Mouse (Mus musculus): ENCODE results near the gene Rpl13a. TPM values are rescaled to one million over a fixed set of nuclear protein-coding genes. Genes with fewer than 3 reads are reported as not detected.

Rpl13a gene
- polyA plus RNA-seq, 1 experiment from 2014 or later: 1,416 TPM

DNA sequence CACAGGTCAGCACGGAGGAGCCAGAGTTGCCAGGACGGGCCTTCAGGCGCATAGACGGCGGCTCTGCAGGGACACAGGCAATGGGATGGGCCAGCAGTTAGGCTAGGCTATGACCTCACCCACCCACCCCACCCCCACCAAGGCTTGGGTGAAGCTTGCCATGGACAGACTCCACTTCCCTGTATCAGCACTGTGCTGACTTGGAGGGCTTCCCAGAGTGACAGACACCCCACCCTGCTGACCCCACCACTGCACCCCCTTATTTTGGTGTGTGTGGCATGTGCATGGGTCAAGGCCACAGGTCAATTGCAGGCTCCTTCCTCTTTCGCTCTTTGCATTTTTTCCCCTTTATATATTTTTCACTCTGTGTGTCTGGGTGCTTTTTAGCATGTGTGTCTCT, 33.2 kb downstream of the Rpl13a start:
- no peak overlapping the region for H3K4me3 ChIP-seq (ENCODE audit: low read length)
- WGBS: 80% methylated on average over 3 of the region's 6 CpGs
- H3K4me2 ChIP-seq (replicated peaks; ENCODE audit: low read depth, low read length): no peak overlapping the region
- H3K27me3 ChIP-seq (ENCODE audit: control insufficient read depth, insufficient read depth, low read length): no peaks in the 10 kb centered on the region
- no peak overlapping the region for H3K9ac ChIP-seq (ENCODE audit: low read depth, low read length)
- H3K27ac ChIP-seq (ENCODE audit: low read depth, low read length): no peak overlapping the region
- H3K36me3 ChIP-seq (ENCODE audit: control insufficient read depth, insufficient read depth, low read length): peaks cover 8% of the 10 kb centered on the region; the same call in 1 of the 2 replicates
- no peaks in the 10 kb centered on the region for H3K9me3 ChIP-seq (ENCODE audit: control insufficient read depth, low read length)
- H3K4me1 ChIP-seq (ENCODE audit: control insufficient read depth, insufficient read depth, low read length): peaks cover 27% of the 10 kb centered on the region; the same call in 1 of the 2 replicates
- ATAC-seq (ENCODE audit: low FRiP score, low TSS enrichment): no peak

DNA sequence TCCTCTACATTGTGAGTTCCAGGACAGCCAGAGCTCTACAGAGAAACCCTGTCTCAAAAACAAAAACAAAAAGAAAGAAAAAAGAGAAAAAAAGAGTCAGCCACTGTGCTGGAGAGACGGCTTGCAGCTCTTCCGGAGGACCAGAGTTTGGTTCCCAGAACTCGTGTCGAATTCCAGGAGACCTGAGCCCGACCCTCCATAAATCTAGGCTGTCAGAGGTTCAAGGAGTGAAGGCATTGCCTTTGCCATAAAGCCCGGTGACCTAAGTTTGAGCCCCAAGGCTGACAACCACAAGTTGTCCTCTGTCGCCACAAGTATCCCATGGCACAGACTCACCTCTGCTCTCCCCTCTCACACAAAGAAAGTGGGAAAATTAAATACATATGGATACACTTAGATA, 34.4 kb downstream of the Rpl13a start:
- WGBS: 7% methylated on average over 7 of the region's 7 CpGs
- no peak overlapping the region for H3K9ac ChIP-seq (ENCODE audit: low read depth, low read length)
- H3K4me1 ChIP-seq (ENCODE audit: control insufficient read depth, insufficient read depth, low read length): peaks cover 27% of the 10 kb centered on the region; the same call in 1 of the 2 replicates
- H3K36me3 ChIP-seq (ENCODE audit: control insufficient read depth, insufficient read depth, low read length): peaks cover 8% of the 10 kb centered on the region; the same call in 1 of the 2 replicates
- H3K4me3 ChIP-seq (ENCODE audit: low read length): no peak overlapping the region
- H3K4me2 ChIP-seq (replicated peaks; ENCODE audit: low read depth, low read length): no peak overlapping the region
- H3K27me3 ChIP-seq (ENCODE audit: control insufficient read depth, insufficient read depth, low read length): no peaks in the 10 kb centered on the region
- H3K27ac ChIP-seq (ENCODE audit: low read depth, low read length): peak overlapping the region; percentile 85
- peak; percentile 7; the same call in 1 of the 2 replicates for ATAC-seq (ENCODE audit: low FRiP score, low TSS enrichment)
- H3K9me3 ChIP-seq (ENCODE audit: control insufficient read depth, low read length): no peaks in the 10 kb centered on the region

DNA sequence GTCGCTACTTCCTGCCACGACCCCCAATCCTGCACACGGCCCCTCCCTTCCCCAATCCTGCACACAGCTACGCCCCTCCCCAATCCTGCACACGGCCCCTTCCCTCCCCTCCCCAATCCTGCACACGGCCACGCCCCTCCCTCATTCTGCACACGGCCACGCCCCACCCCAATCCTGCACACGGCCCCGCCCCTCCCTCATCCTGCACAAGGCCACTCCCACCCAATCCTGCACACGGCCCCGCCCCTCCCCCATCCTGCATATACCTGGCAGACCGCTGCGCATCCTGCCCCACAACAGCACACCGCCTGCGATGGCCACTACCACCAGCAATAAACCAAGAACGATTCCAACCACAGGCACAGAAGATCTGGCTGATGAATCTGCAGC, 35.0 kb downstream of the Rpl13a start:
- Histone ChIP-seq H3K27me3 (ENCODE audit: control insufficient read depth, insufficient read depth, low read length) (no peaks in the 10 kb centered on the region), H3K4me3 (ENCODE audit: low read length) (no peak overlapping the region), H3K27ac (ENCODE audit: low read depth, low read length) (peak overlapping the region; percentile 85), H3K4me2 (replicated peaks; ENCODE audit: low read depth, low read length) (0 out of 2 replicates have a peak overlapping the region, but pooled peaks have one; percentile 2), H3K9ac (ENCODE audit: low read depth, low read length) (no peak overlapping the region), H3K4me1 (ENCODE audit: control insufficient read depth, insufficient read depth, low read length) (peaks cover 27% of the 10 kb centered on the region; the same call in 1 of the 2 replicates), H3K36me3 (ENCODE audit: control insufficient read depth, insufficient read depth, low read length) (peaks cover 12% of the 10 kb centered on the region), H3K9me3 (ENCODE audit: control insufficient read depth, low read length) (no peaks in the 10 kb centered on the region)
- no peak for ATAC-seq (ENCODE audit: low FRiP score, low TSS enrichment)
- 26% methylated on average over 17 of the region's 18 CpGs for WGBS

DNA sequence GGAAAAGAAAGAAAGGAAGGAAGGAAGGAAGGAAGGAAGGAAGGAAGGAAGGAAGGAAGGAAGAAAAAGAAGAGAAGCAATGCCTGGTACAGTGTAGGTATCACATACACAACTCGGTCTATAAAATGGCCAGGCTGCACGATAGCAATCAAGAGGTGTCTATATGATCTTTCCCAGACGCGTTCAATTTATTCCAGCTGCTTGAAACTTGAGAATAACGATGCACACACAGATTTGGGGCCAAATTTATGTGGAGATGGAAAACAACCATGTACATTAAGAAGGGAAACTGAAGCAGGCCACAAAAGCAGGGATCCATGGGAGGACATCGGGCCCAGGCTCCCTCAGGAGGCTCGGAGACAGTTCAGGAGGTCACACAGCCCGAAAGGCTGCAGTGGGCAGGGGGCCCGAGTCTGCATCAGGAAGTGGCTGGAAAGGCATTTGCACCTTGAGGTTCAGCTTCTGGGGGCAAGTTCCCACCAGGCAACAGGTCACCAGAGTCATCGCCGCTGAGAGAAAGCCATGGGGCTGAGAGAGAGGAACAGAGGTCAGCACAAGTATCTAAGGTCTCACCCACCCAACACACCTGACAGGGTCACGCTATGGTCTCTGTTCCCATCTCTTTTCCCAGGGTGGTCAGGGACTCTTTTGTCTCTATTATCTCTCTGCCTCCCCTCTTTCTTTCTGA, 35.6 kb downstream of the Rpl13a start:
- H3K4me2 ChIP-seq (replicated peaks; ENCODE audit: low read depth, low read length): peak overlapping the region; percentile 3; the same call in 1 of the 2 replicates
- H3K4me1 ChIP-seq (ENCODE audit: control insufficient read depth, insufficient read depth, low read length): peaks cover 27% of the 10 kb centered on the region; the same call in 1 of the 2 replicates
- H3K4me3 ChIP-seq (ENCODE audit: low read length): no peak overlapping the region
- H3K9ac ChIP-seq (ENCODE audit: low read depth, low read length): no peak overlapping the region
- ATAC-seq (ENCODE audit: low FRiP score, low TSS enrichment): no peak
- H3K27ac ChIP-seq (ENCODE audit: low read depth, low read length): peak overlapping the region; percentile 85
- no peaks in the 10 kb centered on the region for H3K27me3 ChIP-seq (ENCODE audit: control insufficient read depth, insufficient read depth, low read length)
- 33% methylated on average over 12 of the region's 12 CpGs for WGBS
- no peaks in the 10 kb centered on the region for H3K9me3 ChIP-seq (ENCODE audit: control insufficient read depth, low read length)
- peaks cover 18% of the 10 kb centered on the region for H3K36me3 ChIP-seq (ENCODE audit: control insufficient read depth, insufficient read depth, low read length)

DNA sequence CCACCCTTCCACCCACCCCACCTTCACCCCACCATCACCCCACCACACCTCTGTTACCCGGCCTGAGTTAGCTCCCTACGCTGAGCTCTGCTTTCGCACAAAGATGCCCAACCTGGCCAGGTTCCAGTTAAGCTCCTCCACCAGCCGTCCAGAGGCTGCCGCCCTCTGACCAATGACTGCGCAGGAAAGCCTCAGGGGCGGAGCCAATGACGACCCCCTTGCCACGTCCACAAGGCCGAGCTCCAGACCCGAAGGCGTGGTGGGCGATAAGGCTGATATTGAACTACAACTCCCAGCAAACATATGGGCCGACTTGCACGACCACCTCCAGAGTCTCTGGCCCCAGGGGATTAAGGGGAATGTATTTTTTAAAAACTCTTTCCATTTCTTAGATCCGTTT, 36.5 kb downstream of the Rpl13a start, which contains the start of gene Rcn3:
Rcn3 (minus strand) TSS at position 174 of the 400 bp plus-strand sequence.
- ATAC-seq (ENCODE audit: low FRiP score, low TSS enrichment): peak; percentile 91
- Histone ChIP-seq H3K9me3 (ENCODE audit: control insufficient read depth, low read length) (no peaks in the 10 kb centered on the region), H3K9ac (ENCODE audit: low read depth, low read length) (peak within 1 kb of the TSS; percentile 78), H3K27ac (ENCODE audit: low read depth, low read length) (peak within 1 kb of the TSS; percentile 85), H3K4me2 (replicated peaks; ENCODE audit: low read depth, low read length) (peak within 1 kb of the TSS; percentile 76), H3K4me3 (ENCODE audit: low read length) (peak within 1 kb of the TSS; percentile 58), H3K4me1 (ENCODE audit: control insufficient read depth, insufficient read depth, low read length) (peaks cover 27% of the 10 kb centered on the region; the same call in 1 of the 2 replicates), H3K36me3 (ENCODE audit: control insufficient read depth, insufficient read depth, low read length) (peaks cover 25% of the 10 kb centered on the region), H3K27me3 (ENCODE audit: control insufficient read depth, insufficient read depth, low read length) (no peaks in the 10 kb centered on the region)
- WGBS: under 1% methylated on average over 16 of the region's 16 CpGs

DNA sequence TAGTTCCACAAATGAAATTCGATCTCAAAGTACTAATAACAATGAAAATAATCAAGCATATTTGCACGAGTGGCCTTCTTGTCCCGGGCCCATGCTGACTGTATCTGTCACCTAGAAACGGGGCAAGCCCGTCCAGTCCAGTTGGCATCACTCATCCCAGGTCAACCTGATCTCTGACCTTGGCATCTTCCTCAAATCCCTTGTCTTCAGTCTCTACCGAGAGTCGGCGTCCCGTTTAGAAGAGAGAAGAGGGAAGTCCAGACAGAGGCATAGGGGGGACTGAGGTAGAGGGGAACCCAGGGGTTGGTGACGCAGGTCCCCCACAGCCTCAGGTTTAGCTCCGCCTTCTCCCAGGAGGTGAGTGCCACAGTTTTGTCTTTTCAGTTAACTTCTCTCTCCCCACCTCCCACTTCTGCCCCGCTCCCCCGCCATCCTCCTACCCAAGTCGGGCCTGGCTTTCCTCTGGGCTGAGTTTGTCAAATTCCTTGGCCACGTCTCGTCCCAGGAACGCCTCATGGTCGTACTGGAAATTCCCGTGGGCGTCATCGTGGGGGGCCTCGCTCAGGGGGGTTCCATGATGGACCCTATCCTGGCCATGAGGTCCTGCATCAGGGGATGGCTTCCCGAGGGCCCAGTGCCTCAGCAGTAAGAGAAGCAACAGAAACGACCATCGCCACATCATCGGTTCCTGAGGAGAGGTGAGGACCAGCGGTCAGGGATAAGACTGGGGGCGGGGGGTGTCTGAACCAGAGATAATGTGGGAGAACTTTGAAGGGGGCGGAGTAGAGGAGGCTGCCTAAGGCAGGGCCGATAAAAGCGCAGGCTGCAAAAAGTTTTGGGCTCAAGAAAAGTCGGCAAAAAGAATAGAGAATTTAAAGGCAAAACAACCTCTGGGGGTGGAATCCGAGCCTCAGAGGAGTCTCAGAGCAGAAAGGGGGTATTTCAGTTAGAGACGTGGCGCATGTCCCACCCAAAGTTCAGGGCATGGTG, 37.3 kb downstream of the Rpl13a start:
- WGBS: 9% methylated on average over 35 of the region's 35 CpGs
- H3K36me3 ChIP-seq (ENCODE audit: control insufficient read depth, insufficient read depth, low read length): peaks cover 29% of the 10 kb centered on the region

DNA sequence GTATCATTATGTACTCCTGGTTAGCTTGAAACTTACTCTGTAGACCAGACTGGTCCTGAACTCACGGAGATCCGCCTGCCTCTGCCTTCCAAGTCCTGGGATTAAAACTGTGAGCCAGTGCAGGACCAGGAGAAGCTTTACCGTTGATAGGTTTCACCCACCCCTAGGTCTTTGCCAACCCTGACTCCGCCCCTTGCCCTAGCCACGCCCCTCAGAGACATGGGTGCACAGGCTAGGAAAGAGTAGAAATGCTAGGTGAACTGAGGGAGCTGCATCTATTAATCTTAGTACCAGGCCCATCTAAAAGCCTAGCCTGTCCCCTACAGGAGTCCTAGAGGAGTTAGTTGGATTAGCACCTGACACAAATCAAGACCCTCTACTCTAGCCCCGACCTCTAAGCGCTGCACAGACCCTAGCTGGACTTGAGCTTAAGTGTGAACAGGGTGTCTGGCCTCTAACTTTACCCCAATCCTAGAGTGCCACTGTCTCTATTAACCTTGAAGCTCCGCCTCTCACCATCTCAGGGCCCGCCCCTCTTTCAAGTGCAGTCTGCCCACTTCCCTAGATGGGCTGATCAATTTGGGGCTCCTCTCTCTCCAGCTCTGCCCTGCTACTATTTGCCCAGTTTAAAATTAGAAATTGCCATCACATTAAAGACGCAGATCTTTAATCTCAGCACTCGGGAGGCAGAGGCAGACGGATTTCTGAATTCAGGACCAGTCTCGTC, 38.1 kb downstream of the Rpl13a start:
- Histone ChIP-seq H3K4me2 (replicated peaks; ENCODE audit: low read depth, low read length) (peak overlapping the region; percentile 76; the same call in 1 of the 2 replicates), H3K4me1 (ENCODE audit: control insufficient read depth, insufficient read depth, low read length) (peaks cover 27% of the 10 kb centered on the region; the same call in 1 of the 2 replicates), H3K9me3 (ENCODE audit: control insufficient read depth, low read length) (no peaks in the 10 kb centered on the region), H3K27ac (ENCODE audit: low read depth, low read length) (no peak overlapping the region), H3K27me3 (ENCODE audit: control insufficient read depth, insufficient read depth, low read length) (no peaks in the 10 kb centered on the region), H3K4me3 (ENCODE audit: low read length) (peak overlapping the region; percentile 58), H3K36me3 (ENCODE audit: control insufficient read depth, insufficient read depth, low read length) (peaks cover 34% of the 10 kb centered on the region), H3K9ac (ENCODE audit: low read depth, low read length) (no peak overlapping the region)
- WGBS: 74% methylated on average over 13 of the region's 13 CpGs
- ATAC-seq (ENCODE audit: low FRiP score, low TSS enrichment): no peak

More for the DNA sequence above, 37.3 kb downstream of the Rpl13a start:
- Histone ChIP-seq H3K4me3 (ENCODE audit: low read length) (peak overlapping the region; percentile 58), H3K4me1 (ENCODE audit: control insufficient read depth, insufficient read depth, low read length) (peaks cover 27% of the 10 kb centered on the region; the same call in 1 of the 2 replicates), H3K27ac (ENCODE audit: low read depth, low read length) (peak overlapping the region; percentile 83), H3K9ac (ENCODE audit: low read depth, low read length) (peak overlapping the region; percentile 78), H3K4me2 (replicated peaks; ENCODE audit: low read depth, low read length) (peak overlapping the region; percentile 76), H3K9me3 (ENCODE audit: control insufficient read depth, low read length) (no peaks in the 10 kb centered on the region), H3K27me3 (ENCODE audit: control insufficient read depth, insufficient read depth, low read length) (no peaks in the 10 kb centered on the region)
- peak; percentile 41 for ATAC-seq (ENCODE audit: low FRiP score, low TSS enrichment)

DNA sequence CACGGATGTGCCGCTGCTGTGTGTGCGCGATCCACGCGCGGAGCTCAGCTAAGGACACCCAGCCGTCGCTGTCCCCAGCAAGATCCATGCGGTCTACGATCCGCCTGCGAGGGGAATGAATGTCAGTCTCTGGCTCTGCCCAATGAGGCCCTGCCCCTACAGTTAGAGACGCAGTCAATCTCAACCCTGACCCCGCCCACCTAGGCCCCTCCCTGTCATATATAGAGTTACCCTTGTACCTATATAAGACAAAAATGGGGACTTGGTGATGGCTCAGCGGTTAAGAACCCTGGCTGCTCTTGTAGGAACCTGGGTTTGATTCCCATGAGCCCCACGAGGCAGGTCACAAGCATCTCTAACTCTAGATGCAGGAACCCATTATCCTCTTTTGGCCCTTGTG, 40.0 kb downstream of the Rpl13a start:
- Histone ChIP-seq H3K27me3 (ENCODE audit: control insufficient read depth, insufficient read depth, low read length) (no peaks in the 10 kb centered on the region), H3K4me1 (ENCODE audit: control insufficient read depth, insufficient read depth, low read length) (peaks cover 17% of the 10 kb centered on the region; the same call in 1 of the 2 replicates), H3K36me3 (ENCODE audit: control insufficient read depth, insufficient read depth, low read length) (peaks cover 49% of the 10 kb centered on the region), H3K4me2 (replicated peaks; ENCODE audit: low read depth, low read length) (no peak overlapping the region), H3K27ac (ENCODE audit: low read depth, low read length) (no peak overlapping the region), H3K4me3 (ENCODE audit: low read length) (no peak overlapping the region), H3K9me3 (ENCODE audit: control insufficient read depth, low read length) (no peaks in the 10 kb centered on the region), H3K9ac (ENCODE audit: low read depth, low read length) (no peak overlapping the region)
- no peak for ATAC-seq (ENCODE audit: low FRiP score, low TSS enrichment)
- WGBS: 95% methylated on average over 17 of the region's 17 CpGs

All from kidney, embryonic 14.5 days (tissue).